Mouse (Mus musculus): ENCODE data around the gene Tbc1d7. TPM values are rescaled to one million over a fixed set of nuclear protein-coding genes. Genes with fewer than 3 reads are reported as not detected.
A peak's percentile ranks its signal among the peaks of the same experiment; 100 is the strongest.

Tbc1d7 gene
- polyA plus RNA-seq, 1 experiment from 2014 or later: 50.2 TPM

DNA sequence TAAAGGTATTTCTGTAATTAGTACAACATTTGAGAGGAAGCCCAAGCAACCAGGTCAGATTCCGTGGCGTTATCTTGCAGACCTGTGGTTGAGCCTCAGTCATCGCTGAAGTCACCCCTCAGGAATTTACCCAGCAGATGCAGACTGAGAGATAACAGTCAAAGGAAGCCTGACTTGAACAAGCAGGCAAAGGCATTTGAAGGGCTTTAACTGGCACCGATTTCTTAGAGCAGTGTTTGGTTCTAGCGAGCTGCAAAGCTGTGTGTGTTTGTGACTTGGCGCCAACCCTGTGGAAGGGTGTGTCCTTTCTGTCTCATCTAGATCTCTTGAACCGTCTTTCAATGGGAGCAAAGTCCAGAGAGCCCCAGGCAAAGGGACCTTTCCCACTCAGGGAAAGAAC is 22.0 kb upstream of the Tbc1d7 start:
- Histone ChIP-seq H3K4me2 (no peak overlapping the region), H3K9ac (no peak overlapping the region), H3K9me3 (no peaks in the 10 kb centered on the region), H3K4me3 (no peak overlapping the region), H3K36me3 (no peaks in the 10 kb centered on the region), H3K4me1 (peaks cover 40% of the 10 kb centered on the region), H3K27me3 (no peaks in the 10 kb centered on the region), H3K27ac (peak overlapping the region; percentile 58)
- ATAC-seq (ENCODE audit: borderline replicate concordance, extremely low read depth, low FRiP score, low TSS enrichment): no peak
- WGBS: 15% methylated on average over 7 of the region's 7 CpGs

DNA sequence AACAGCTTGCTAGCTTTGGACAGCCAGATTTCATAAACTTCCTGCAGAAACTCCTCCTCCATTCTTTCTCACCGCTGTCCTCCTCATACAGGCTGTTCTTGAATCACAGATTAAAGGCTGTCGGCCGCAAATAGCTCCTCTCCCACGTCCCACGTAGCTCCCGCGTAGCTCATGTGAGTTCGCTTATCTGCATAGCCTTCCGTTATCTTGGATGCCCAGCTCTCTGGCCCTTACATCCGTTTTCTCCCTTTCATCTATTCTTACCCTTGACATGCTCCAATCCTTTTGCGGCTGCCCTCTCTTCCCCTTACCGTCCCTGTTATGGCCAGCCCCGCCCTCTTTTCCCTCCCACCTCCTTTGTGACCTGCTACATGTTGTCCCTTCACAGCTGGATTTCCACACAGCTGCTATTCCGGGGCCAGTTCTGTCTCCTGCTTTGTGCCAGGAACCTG is 20.5 kb upstream of the Tbc1d7 start:
- Histone ChIP-seq H3K4me2 (peak overlapping the region; percentile 50), H3K9ac (no peak overlapping the region), H3K9me3 (no peaks in the 10 kb centered on the region), H3K27me3 (no peaks in the 10 kb centered on the region), H3K4me1 (peaks cover 40% of the 10 kb centered on the region), H3K36me3 (no peaks in the 10 kb centered on the region), H3K4me3 (peak overlapping the region; percentile 12; the same call in 1 of the 2 replicates), H3K27ac (peak overlapping the region; percentile 74)
- ATAC-seq (ENCODE audit: borderline replicate concordance, extremely low read depth, low FRiP score, low TSS enrichment): peak; percentile 71; the same call in 1 of the 2 replicates
- 1% methylated on average over 14 of the region's 14 CpGs for WGBS

DNA sequence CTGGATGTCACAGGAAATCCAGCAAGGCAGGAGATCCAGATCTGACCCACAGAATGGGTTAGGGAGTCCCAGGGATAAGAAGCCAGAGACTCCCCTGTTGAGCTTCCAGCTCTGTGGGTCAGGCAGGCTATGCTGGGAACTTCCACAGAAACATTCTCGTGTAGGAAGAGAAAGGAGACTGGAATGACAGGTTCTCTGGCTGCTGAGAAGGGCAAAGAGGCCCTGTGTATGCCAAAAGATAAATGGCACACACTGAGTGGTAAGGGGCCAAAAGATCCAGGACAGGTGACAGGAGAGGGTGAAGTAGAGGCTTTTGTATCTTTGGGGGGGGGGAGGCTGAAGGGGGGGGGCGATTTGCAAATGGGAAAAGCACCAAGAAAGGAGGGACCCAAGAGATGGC is 20.0 kb upstream of the Tbc1d7 start:
- Histone ChIP-seq H3K36me3 (no peaks in the 10 kb centered on the region), H3K4me2 (peak overlapping the region; percentile 50), H3K27ac (peak overlapping the region; percentile 74), H3K9ac (no peak overlapping the region), H3K4me1 (peaks cover 36% of the 10 kb centered on the region), H3K27me3 (no peaks in the 10 kb centered on the region), H3K9me3 (no peaks in the 10 kb centered on the region), H3K4me3 (peak overlapping the region; percentile 12; the same call in 1 of the 2 replicates)
- no peak for ATAC-seq (ENCODE audit: borderline replicate concordance, extremely low read depth, low FRiP score, low TSS enrichment)
- 4% methylated on average over 2 of the region's 2 CpGs for WGBS

DNA sequence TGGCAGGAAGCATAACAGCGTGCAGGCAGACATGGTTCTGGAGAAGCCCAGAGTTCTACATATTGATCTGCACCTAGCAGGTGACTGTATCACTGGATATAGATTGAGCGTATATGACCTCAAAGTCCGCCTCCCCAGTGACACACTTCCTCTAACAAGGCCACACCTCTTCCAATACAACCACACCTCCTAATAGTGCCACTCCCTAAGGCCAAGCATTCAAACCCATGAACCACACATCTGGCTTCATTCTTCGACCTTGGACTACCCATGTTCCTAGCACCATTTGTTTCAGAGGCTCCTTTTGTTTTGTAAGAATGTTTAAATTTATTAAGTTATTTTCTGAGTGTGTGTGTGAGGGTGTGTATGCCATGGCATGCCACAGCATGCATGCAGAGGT is 16.4 kb upstream of the Tbc1d7 start:
- Histone ChIP-seq H3K9me3 (no peaks in the 10 kb centered on the region), H3K27me3 (no peaks in the 10 kb centered on the region), H3K4me2 (no peak overlapping the region), H3K4me3 (no peak overlapping the region), H3K27ac (no peak overlapping the region), H3K4me1 (peaks cover 24% of the 10 kb centered on the region), H3K36me3 (no peaks in the 10 kb centered on the region), H3K9ac (no peak overlapping the region)
- 93% methylated on average over 4 of the region's 4 CpGs for WGBS
- no peak for ATAC-seq (ENCODE audit: borderline replicate concordance, extremely low read depth, low FRiP score, low TSS enrichment)

DNA sequence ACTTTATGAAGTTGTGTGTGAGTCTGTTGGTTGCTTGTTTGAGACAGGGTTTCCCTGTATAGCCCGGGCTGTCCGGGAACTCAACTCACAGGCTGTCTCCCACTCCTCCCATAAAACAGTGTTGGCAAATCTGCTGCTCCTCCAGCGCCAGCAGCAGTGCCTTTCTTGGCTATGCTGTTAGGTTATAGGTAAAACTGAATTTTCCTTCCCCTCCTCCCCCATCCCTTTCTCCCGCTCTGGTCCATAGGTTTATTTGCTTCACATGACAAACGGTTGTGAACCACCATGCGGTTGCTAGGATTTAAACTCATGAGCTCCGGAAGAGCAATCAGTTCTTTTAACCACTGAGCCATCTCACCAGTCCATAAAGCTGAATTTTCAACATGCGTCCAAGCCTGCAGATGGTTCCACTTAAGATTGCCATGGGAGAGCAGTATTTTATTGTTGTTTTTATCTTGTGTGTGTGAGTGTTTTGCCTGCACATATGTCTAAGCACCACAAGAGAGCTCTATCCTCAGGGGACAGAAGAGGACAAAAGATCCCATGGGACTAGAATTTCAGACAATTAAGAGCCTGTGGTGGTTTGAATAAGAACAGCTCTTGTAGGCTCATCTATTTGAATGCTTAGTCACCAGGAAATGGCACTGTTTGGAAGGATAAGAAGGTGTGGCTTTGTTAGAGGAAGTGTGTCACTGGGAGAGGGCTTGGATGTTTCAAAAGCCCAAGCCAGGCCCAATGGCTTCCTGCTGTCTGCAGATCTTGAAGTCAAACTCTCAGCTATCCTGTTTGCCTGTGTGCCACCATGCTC is 12.2 kb upstream of the Tbc1d7 start:
- Histone ChIP-seq H3K4me2 (peak overlapping the region; percentile 50), H3K4me3 (peak overlapping the region; percentile 24), H3K4me1 (peaks cover 14% of the 10 kb centered on the region; the same call in 1 of the 2 replicates), H3K9ac (no peak overlapping the region), H3K9me3 (no peaks in the 10 kb centered on the region), H3K27me3 (no peaks in the 10 kb centered on the region), H3K36me3 (no peaks in the 10 kb centered on the region), H3K27ac (no peak overlapping the region)
- 43% methylated on average over 8 of the region's 8 CpGs for WGBS
- peak; percentile 44; the same call in 1 of the 2 replicates for ATAC-seq (ENCODE audit: borderline replicate concordance, extremely low read depth, low FRiP score, low TSS enrichment)

DNA sequence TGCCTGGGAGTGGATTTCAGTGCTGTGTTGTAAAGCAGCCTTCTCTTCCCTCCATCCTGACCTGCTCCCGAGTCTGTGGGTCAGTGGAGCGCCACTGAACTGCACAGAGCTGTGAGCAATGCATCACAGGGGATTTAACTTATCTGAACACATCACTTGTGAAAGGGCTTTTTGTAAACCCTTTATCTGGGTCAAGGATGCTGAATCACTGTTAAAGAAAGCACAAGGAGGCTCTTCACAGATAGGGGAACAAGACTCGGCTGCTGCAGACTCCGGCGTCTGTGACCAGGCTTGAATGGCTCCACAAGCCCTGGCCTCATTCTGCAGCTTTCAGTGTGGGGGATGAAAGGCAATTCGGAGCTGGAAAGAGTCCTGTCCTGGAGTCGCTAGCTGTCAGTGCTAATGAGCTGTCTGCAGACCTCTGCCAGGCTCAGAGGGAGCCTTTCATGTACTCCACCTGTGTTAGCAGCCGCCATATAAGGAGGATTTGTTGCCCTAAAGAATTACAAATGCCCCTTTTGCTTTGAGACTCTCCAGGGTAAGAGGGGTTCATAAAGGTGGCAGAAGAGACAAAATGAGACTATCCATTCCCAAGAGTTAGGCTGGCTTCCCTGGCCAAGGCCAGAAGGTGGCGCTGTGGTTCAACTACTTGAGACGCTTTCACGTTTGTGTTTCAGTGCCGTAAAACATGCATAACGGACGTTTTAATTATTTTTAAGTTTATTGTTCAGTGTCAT is 11.3 kb upstream of the Tbc1d7 start:
- Histone ChIP-seq H3K4me1 (peaks cover 14% of the 10 kb centered on the region; the same call in 1 of the 2 replicates), H3K27me3 (no peaks in the 10 kb centered on the region), H3K4me3 (peak overlapping the region; percentile 24), H3K9me3 (no peaks in the 10 kb centered on the region), H3K27ac (no peak overlapping the region), H3K9ac (no peak overlapping the region), H3K4me2 (peak overlapping the region; percentile 50), H3K36me3 (no peaks in the 10 kb centered on the region)
- ATAC-seq (ENCODE audit: borderline replicate concordance, extremely low read depth, low FRiP score, low TSS enrichment): peak; percentile 55; the same call in 1 of the 2 replicates
- 5% methylated on average over 14 of the region's 14 CpGs for WGBS

DNA sequence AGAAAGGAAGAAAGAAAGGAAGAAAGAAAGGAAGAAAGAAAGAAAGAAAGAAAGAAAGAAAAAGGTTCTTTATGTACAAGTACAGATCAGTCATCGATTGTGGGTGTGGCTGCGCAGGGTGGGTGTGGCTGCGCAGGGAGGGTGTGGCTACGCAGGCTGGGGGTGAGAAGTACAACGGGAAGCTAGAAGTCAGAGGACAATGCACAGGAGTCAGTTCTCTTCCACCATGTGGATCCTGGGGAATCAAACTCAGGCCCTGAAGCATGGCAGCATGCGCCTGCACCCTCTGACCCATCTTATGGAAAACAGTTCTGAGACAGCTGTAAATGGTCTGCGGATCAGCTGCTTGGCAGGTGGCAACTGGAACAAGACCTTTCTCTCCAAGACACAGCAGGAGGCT is 9.8 kb upstream of the Tbc1d7 start:
- Histone ChIP-seq H3K9me3 (no peaks in the 10 kb centered on the region), H3K4me2 (no peak overlapping the region), H3K4me3 (no peak overlapping the region), H3K36me3 (no peaks in the 10 kb centered on the region), H3K27me3 (no peaks in the 10 kb centered on the region), H3K27ac (no peak overlapping the region), H3K9ac (no peak overlapping the region), H3K4me1 (peaks cover 14% of the 10 kb centered on the region; the same call in 1 of the 2 replicates)
- 60% methylated on average over 7 of the region's 7 CpGs for WGBS
- no peak for ATAC-seq (ENCODE audit: borderline replicate concordance, extremely low read depth, low FRiP score, low TSS enrichment)

DNA sequence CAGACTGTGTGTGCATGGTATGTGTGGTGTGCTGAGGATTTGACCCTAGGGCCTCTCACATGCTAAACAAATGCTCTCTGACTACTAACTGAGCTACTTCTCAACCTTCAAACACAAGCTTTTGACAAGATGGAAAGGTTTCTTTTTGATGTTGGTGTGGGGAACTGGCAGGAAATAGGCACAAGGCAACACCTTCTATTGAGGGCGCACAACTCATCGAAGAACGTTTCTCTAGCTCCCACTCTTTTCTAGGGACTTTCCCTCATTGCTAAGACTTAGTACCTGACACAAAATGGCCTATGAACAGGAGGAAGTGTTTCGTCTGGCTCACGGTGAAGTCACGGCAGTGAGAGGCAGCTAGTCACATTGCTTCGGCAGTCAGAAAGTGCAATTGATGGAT is 6.0 kb upstream of the Tbc1d7 start:
- 71% methylated on average over 7 of the region's 7 CpGs for WGBS
- no peaks in the 10 kb centered on the region for H3K9me3 ChIP-seq
- H3K9ac ChIP-seq: no peak overlapping the region
- H3K27ac ChIP-seq: no peak overlapping the region
- ATAC-seq (ENCODE audit: borderline replicate concordance, extremely low read depth, low FRiP score, low TSS enrichment): no peak
- no peaks in the 10 kb centered on the region for H3K27me3 ChIP-seq
- H3K4me1 ChIP-seq: peaks cover 12% of the 10 kb centered on the region; the same call in 1 of the 2 replicates
- no peaks in the 10 kb centered on the region for H3K36me3 ChIP-seq
- H3K4me2 ChIP-seq: no peak overlapping the region
- no peak overlapping the region for H3K4me3 ChIP-seq

DNA sequence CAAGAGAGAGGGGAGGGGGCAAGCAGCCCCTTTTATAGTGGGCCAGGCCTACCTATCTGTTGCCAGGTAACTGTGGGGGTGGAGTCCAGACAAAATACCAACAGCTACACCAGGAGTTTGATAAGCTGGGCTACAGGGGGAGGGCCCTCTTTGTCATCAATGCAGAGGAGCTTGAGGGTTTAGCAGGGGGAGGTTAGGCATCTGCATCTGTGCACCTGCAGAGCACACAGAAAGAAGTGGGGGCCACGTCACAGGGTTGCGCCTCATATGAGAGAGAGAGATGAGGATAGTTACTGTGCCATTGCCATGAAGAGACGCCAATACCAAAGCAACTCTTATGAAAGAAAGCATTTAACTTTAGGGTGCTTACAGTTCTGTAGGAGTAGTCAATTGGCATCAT is 5.4 kb upstream of the Tbc1d7 start:
- no peaks in the 10 kb centered on the region for H3K9me3 ChIP-seq
- H3K4me1 ChIP-seq: peaks cover 15% of the 10 kb centered on the region
- no peak overlapping the region for H3K4me3 ChIP-seq
- H3K36me3 ChIP-seq: no peaks in the 10 kb centered on the region
- H3K9ac ChIP-seq: no peak overlapping the region
- no peak overlapping the region for H3K27ac ChIP-seq
- WGBS: 91% methylated on average over 3 of the region's 3 CpGs
- H3K27me3 ChIP-seq: no peaks in the 10 kb centered on the region
- ATAC-seq (ENCODE audit: borderline replicate concordance, extremely low read depth, low FRiP score, low TSS enrichment): no peak
- no peak overlapping the region for H3K4me2 ChIP-seq

DNA sequence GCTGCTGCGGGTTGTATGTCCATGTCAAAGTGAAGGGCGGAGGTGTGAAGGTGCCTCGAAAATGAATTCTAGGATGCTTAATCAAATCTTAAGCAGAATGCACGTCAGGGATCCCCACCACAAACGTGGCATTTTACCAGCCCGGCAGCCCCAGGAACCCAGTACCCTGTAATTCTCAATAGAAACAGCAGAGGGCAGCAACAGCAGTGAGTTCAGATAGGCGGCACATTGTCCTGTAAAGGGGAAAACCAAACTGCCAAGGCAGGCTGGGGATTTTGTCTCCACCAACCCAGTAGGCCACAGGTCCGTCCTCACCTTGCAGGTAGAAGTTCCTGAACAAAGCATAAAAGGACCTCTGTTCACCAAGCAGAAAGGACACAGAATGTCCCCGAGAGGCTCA is 2.0 kb upstream of the Tbc1d7 start:
- peak overlapping the region; percentile 28; the same call in 1 of the 2 replicates for H3K4me2 ChIP-seq
- H3K27me3 ChIP-seq: no peaks in the 10 kb centered on the region
- H3K27ac ChIP-seq: no peak overlapping the region
- H3K36me3 ChIP-seq: no peaks in the 10 kb centered on the region
- no peaks in the 10 kb centered on the region for H3K9me3 ChIP-seq
- no peak overlapping the region for H3K4me3 ChIP-seq
- peaks cover 16% of the 10 kb centered on the region for H3K4me1 ChIP-seq
- no peak; the same call in 1 of the 2 replicates for ATAC-seq (ENCODE audit: borderline replicate concordance, extremely low read depth, low FRiP score, low TSS enrichment)
- no peak overlapping the region for H3K9ac ChIP-seq
- 12% methylated on average over 9 of the region's 9 CpGs for WGBS

DNA sequence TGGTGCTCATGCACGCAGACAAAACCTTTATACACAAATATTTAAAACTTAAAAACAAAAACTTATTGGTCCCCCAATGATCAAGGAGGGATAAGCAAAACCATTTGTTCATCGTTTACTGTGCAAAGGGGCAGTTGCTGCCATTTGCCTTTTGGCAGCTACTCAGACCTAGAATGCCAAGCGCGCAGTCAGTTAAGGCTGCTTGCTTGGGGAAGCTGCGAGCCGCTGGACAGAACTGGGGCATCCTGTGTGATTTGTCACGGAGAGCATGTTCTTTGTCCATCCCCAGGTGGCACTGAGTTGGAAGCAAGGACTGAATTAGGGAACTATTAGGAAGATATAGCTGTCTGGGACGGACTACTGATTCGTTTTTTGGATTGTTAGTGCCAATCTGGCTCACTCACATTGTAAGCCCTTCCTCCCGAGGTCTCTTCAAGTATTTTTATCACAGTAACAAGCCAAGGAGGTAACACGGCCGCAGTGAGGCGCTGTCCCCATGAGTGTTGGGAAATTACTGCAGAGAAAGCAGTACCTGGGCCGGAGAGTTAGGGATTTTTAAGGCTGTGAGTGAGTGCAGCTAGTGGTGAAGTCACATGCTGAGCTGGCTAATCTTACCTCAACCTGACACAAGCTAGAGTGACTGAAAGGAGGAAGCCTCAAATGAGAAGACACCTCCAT is 874 bp upstream of the Tbc1d7 start:
- no peak overlapping the region for H3K9ac ChIP-seq
- H3K27ac ChIP-seq: no peak overlapping the region
- ATAC-seq (ENCODE audit: borderline replicate concordance, extremely low read depth, low FRiP score, low TSS enrichment): no peak
- 28% methylated on average over 14 of the region's 14 CpGs for whole genome bisulfite sequencing
- H3K9me3 ChIP-seq: no peaks in the 10 kb centered on the region
- H3K4me2 ChIP-seq: peak overlapping the region; percentile 81
- H3K27me3 ChIP-seq: no peaks in the 10 kb centered on the region
- H3K36me3 ChIP-seq: no peaks in the 10 kb centered on the region
- peak overlapping the region; percentile 68 for H3K4me3 ChIP-seq
- peaks cover 16% of the 10 kb centered on the region for H3K4me1 ChIP-seq
